Mouse (Mus musculus) small intestine, adult 2 months (tissue): Measurements from ENCODE around the gene Bckdha.

Experiments used
- CTCF ChIP-seq: fragments of 200-500 bp; IDR thresholded peaks from 2 replicates; pipeline ENCODE4 v1.5.1; 2012; ENCODE audit warnings: low read depth, mild to moderate bottlenecking, control low read depth, inconsistent platforms, low read length, moderate library complexity, mixed read lengths; ENCODE audit not compliant: insufficient replicate concordance, insufficient read length; ENCODE audit errors: extremely low read depth
- POLR2A ChIP-seq: fragments of 200-500 bp; IDR thresholded peaks from 2 replicates; pipeline ENCODE4 v1.6.1; 2012; ENCODE audit warnings: low read depth, mild to moderate bottlenecking, control low read depth, inconsistent platforms, low read length, moderate library complexity

DNA sequence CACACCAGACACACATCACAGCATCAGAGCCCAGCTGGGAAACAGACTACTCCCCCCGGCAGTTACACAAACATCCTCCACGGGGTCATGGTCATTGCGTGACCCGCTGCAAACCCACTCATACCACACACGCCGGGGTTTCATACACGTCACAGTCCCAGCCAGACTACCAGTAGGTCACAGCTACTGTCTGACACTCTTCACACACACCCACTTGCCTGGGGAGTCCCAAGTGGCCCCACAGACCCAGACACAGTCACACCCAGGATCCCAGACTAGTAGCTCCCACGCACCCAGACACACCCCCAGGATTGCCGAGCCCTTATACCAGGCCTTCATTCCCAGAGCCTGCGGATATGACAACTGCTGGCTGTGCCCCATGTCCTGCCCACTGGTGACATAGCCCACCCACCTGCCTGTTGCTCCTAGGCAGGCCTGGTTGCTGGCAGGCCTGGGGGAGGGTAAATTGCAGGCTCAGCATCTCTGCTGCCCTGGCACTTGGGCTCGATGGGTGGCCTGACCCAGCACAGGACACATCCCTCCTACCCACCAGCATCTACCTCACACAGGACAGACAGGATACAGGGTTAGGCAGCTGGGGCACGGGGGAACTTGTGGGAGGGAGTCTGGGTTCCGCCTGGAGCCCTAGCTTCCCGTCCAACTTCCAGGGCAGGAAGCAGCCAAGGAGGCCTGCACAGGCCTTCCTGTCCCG lies 49.0 kb upstream of the Bckdha start:
- TF ChIP-seq CTCF, result no peak
- no peak for TF ChIP-seq POLR2A
